Mouse (Mus musculus): ENCODE results near the gene Gm28308.

Gene Gm28308

DNA sequence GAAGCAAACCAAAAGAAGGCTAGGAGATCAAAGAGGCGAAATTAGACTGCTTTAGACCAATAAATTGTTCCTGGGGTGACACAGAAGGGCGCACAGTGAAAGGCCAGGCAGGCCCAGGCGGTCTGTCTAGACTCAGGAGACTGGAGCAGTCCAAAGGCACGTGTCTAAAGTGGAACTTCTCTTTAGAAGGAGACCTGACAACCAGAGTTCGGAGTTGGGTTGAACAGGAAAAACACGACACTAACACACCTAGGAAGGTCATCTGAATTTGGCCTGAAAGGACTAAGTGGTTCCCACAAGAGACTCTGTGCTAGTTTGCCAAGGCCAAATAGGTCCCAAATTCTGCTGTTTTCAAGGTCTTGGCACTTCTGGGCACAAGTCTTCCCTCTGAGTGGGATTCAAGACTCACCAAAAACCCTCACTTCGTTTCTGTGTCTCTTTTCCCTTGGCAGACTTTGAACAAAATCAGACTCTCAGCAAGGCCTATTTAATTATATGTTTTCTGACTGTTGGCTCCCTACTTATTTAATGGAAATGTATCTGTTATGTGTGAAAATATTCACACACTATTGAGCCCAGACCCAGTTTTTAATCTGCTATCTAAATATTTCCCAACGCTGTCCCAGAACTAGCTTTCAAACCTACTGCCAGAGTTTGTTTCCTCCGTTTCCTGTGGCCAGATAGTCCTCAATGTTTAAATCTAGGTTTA lies 6.2 kb upstream of the Gm28308 start:
- no peak for DNase-seq (ENCODE audit: low read depth, low spot score)

DNA sequence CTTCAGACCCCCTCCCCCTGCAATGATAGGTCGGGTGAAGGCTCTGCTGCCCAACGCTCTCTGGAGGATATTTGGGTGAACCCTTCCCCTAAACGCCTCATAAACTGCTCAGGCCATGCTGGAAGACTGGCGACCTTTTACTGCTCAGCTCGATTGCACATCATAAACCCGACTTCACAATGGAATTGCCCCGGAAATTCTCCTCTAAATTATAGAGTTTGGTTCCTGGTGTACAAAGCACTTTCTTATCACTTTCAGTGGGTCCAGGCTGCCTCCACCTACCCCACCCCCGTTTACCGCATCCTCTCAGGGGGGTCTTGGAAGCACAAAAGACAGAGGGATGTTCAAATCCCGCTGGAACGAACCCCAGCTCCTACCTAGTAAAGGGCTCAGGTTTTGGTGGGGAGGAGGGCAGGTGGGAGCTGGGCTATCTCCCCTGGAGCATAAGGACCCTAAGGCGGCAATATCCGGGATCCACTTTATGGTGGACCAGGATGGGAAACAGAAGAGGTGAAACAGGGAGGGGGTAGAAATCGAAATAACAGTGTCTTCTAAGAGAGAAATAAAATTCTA lies 5.6 kb upstream of the Gm28308 start:
- DNase-seq (ENCODE audit: low read depth, low spot score) = no peak

DNA sequence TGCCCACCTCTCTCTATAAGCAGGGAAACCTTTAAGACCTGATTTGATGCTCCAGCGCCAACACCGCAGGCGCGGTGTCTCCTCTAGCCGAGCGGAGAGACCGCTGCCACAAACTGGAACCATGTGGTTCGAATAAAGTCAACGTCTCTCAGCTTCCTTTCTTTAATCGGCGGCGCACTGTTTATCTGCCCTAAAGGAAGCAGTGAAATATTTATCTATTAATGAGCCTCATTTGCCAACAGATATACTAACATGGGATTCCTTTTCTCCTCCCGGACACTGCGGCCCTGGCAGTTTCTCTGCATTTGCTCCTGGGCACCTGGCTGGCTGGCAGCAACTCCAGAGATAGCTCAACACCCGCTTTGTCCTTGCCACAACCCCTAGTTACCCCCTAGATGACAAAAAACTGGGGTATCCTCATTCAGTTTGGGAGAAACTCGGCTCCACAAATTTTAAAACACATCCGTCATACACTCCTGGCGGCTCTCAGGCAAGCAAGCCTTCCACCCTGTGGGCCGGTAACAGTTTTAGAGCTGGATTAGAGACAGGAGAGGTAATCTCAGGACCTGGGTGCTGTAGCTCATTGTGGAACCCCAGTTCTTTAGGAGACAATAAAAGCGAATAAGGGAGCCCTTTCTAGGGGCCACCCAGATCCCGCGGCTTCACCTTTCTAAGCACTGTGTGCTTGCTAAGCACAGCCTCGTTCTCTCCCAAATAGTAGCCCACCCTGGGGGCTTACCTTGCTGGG lies 4.9 kb upstream of the Gm28308 start:
- no peak for DNase-seq (ENCODE audit: low read depth, low spot score)

DNA sequence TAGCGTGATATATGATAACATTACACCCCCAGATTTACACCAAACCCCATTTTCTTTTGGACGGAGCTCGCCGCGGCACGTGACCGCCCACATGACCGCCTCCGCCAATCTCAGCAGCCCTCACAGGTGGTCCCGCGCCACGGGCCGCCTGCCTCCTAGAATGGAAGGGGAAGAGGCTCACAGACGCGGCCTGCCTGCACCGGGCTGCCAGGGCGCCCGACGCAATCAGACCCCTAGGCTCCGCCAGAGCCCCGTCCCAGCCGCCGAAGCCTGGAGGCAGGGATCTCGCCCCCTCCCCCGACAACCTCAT lies 4.3 kb upstream of the Gm28308 start:
- peak; percentile 78 for DNase-seq (ENCODE audit: low read depth, low spot score)

DNA sequence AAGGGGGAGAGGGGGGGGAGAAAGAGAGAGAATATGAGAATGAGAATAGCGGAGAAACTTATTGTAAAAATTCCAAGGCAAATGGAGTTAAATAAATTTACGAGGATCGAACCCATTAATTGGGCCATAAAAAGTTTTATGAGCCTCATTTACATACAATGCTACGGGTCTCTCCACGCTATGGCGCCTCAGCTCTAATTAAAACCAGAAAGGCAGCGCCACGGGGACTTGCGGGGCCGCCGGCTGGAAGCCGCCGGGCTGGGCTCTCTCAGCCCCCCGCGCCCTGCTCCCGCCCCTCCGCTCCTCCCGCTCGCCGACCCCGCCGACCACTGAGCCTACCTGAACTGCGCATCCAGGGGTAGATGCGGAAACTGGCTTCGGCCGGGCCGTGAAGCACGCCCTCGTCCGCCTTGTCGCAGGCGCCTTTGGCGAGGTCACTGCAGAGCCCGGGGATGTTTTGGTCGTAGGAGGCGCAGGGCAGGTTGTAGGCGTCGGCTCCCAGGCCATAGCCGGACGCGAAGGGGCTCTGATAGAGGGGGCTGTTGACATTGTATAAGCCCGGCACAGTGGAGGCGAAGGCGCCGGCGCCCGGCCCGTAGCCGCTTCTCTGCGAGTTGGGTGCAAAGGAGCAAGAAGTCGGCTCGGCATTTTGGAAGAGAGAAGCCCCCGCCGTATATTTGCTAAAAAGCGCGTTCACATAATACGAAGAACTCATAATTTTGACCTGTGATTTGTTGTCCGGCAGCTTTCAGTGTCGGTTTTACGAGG lies 3.7 kb upstream of the Gm28308 start:
- DNase-seq (ENCODE audit: low read depth, low spot score) = peak; percentile 22

DNA sequence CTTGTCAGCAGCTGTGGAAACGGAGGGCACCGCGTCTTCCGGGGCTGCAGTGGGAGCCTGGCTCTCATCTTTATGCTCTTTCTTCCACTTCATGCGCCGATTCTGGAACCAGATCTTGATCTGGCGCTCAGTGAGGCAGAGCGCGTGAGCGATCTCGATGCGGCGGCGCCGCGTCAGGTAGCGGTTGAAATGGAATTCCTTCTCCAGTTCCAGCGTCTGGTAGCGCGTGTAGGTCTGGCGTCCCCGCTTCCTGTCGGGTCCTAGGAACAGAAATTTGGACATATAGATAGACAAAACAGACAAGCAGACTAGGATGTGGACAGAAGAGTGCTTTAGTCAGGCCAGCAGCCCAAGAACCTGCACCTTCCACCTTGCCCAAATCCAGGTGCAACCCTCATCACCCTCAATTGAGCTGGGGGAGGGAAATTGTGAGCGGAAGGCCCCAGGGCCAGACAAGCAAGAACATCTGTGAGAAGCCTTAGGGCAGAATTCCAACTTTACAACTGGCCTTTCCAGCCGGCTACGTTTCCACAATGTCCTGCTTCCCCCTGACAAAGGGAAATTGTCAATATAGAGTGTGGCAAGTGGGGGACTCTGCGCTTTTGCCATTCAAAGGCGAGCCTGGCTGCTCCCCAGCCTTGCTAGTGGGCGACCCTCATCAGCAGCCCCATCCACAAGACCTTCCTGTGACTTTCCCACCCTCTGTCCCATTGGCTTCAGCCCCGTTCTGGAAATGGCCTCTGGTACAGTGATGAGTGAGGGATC lies 2.8 kb upstream of the Gm28308 start:
- no peak for DNase-seq (ENCODE audit: low read depth, low spot score)

DNA sequence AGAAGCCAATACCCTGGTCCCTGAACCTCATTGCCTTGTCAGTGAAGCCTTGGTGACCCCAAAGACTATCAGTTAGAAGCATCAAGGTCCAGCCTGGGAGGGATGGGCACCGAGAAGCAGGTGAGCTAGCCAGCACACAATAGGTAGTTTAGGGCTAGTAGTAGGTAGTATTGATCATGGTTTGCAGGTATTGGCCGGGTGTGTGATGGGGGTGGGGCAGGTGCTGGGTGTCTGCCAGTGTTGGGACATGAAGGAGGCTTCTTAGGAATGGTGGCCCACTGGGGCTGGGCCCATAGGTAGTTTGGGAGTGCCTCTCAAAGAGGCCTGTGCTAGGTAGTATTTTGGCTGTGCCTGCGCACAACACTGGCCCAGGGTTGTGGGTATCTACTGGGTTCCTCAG lies 1.9 kb upstream of the Gm28308 start:
- DNase-seq (ENCODE audit: low read depth, low spot score) = no peak

DNA sequence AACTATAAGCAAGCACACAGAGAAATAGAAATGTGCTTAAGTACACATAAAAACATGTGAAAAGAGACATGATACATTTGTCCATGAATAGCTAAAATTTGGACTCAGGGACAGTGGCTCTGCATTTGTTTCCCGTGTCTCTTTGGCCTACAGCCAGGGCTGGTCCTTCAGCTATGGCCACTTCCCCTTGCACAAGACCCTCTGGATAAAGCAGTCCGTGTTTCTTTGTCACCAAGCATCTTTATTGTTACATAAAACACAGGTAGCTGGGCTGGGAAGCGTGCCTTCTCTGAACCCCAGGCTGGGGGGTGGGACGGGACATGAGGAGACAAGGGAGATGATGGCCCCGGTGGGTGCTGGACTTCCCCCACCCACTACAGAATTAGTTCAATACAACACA lies 1.1 kb upstream of the Gm28308 start:
- peak; percentile 35 for DNase-seq (ENCODE audit: low read depth, low spot score)

DNA sequence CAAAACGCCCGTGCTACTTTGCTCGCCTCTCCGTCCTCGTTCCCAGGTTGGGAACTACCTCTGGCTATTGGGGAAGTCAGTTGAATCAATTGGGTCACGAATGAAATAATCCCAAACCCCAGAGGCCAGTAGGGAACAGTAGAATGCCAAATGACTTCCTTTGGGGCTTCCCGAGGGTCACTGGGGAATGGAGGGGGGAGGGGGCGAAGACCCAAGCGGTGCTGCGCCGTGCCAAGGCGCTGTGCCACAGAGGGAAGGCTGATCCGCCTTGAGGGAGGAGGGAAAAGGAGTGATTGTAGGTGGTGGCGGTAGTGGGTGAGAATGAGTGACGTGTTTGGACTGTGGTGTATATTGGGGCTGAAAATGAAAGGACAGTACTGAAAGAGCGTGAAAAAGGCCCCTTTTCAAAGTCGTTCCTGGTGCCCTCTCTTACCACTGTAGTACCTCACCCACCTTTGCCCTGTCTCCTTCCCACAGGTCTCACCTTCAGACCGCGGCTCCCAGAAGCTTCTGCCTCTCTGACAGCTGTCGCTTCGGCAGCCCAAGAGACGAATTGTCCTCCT lies 502 bp downstream of the Gm28308 start:
- DNase-seq (ENCODE audit: low read depth, low spot score) = peak; percentile 80

DNA sequence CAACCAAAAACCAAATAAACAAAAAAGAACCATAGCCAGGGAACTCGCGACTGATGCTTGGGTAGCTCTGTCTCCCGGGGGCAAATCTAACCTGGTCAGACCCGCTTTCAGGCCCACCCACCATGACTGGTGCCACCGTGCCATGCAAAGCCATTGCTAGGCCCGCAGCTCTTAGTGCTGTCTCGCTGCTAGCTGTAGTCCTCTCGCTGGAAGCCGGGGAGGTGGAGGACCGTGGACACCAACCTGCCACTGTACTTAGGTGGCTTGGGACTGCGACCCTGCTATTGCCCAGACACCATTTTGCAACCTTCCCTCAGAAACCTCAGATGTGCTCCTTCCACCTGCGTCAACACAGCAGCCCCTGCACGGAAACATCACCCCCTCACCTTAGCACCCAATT lies 1.2 kb downstream of the Gm28308 start:
- peak; percentile 54 for DNase-seq (ENCODE audit: low read depth, low spot score)

DNA sequence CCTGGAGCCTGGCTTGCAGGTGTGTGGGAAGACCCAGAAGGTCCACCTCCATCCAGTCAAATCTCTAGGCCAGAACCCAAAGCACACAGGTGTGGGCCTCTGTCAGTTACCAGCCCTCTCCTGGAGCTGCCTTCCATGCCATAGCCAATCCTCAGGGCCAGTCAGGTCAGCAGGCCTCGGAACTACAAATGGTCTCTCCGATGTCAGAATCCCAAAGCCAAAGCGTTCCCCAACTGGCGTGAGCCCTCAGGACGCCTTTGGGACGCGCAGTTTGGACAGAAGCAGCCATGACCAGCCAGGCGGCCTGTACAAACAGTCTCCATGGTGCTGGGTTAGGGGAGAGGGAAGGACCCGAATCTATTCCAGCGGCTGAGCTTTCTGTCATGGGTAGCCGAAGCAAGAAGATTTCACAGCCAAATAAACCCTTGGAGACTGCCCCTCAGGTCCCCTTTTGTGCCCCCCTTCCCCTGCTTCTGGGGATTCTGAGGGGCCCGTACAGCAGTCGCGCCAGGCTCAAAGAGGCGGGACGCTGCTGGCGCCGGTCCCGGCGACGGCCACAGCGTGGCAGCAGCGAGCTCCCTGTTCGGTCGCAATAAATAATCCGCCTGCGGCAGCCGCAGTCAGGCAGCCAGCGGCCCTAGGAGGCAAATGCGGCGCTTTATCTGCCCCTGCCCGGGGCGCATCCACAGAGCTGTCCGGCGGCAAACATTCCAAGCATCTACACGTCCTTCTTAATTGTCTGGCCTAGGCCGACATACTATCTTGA lies 1.8 kb downstream of the Gm28308 start:
- peak; percentile 86 for DNase-seq (ENCODE audit: low read depth, low spot score)

DNA sequence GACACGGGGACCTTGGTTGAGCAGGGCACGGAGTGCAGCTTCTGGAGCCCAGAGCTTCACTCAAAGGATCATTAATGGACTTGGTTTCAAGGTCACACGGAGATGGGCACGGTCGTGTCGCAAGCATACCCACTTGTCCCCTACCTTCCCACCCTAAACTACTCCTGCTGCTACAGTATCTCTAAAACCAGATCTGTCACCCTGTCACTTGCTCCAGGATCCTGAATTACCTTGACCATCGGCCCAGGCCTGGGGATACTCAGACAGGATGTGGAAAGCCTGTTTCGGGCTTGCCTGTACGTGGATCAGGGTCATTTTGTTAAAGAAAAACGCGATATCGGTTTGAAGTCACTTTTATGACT lies 3.5 kb downstream of the Gm28308 start:
- DNase-seq (ENCODE audit: low read depth, low spot score) = no peak

DNA sequence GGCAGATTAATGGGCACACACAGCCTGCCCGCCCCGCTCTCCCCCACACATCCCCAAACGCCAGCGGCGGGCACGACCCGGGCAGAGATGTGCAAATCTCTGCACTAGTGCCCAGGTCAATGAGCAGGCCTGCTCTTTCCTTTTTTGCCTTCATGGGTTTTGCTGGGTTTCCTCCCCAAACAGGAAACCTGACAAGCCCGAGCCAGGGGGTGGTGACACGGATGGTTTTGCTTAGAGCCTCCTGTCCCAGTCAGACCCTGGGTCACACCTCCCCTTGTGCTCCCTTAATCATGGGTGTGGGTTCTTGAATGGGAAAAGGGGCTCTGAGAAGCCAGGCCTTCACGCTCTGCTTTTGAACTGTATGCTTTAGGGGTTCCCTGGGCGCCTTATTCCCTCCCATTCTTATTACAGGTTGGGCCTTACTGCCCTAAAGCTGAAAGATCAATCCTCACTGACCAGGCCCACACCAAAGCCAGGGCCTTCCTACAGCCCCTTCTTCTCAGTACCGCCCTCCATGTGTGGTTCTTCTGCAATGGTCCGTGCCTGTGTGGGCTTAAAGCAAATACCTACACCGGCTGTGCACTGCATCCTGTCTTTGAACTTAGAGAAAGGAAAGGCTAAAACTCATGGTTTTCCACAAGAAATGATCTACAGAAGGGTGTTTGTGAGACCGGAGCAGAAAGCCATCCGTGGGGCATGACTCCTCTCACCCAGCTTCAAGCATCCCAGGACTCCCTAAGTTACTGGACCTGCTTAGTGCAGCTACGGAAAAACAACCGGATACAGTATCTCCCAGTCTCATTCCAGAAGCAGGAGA lies 4.1 kb downstream of the Gm28308 start:
- no peak for DNase-seq (ENCODE audit: low read depth, low spot score)

DNA sequence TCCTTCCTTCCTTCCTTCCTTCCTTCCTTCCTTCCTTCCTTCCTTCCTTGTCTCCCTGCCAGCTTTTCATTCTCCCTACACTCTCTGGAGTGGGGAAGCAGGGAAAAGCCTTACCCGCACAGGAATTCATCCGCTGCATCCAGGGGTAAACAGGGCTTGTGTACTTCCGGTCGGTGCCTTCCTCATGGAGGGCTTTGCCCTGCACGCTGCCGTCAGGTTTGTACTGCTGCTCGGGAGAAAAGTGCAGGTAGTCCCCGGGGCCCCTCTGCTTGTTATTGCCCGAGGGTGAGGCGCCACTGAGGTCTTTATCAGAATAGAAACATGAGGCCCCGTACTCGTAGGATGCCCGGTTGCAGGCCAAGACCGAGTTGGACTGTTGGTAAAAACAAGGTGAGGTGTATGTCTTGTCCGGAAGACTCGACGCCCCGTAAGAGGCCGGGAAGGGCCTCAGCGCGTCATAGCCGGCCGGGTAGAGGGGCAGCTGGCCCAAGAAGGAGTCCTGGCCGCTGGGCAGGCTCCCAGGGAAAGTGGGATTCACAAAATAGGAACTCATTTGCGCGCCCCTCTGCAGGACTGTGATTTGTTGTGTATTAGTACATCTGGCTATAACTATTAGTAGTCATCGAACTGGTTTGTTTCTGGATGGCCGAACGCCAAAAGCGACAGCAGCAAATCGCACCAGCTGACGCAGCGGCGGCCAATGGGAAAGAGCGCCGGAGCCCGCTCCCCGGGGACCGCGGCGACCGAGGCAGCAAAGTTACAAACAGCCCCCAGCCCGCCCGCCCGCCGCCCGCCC lies 4.9 kb downstream of the Gm28308 start, which contains the start of gene Hoxa6:
Gene Hoxa6, minus strand, starts transcription at position 651 of the 796 bp plus-strand sequence.
- no peak for DNase-seq (ENCODE audit: low read depth, low spot score)

DNA sequence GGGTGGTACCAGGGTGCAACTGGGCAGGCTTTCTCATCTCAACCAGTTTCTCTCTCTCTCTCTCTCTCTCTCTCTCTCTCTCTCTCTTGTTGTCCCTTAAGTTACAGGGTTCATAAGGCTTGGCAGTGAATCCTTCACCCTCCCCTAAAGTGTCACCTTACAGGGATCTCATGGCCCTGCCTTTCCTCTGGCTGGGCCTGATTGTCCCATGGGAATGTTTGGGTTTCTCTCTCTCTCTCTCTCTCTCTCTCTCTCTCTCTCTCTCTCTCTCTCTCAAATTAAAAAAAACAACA lies 5.5 kb downstream of the Gm28308 start:
- no peak for DNase-seq (ENCODE audit: low read depth, low spot score)

DNA sequence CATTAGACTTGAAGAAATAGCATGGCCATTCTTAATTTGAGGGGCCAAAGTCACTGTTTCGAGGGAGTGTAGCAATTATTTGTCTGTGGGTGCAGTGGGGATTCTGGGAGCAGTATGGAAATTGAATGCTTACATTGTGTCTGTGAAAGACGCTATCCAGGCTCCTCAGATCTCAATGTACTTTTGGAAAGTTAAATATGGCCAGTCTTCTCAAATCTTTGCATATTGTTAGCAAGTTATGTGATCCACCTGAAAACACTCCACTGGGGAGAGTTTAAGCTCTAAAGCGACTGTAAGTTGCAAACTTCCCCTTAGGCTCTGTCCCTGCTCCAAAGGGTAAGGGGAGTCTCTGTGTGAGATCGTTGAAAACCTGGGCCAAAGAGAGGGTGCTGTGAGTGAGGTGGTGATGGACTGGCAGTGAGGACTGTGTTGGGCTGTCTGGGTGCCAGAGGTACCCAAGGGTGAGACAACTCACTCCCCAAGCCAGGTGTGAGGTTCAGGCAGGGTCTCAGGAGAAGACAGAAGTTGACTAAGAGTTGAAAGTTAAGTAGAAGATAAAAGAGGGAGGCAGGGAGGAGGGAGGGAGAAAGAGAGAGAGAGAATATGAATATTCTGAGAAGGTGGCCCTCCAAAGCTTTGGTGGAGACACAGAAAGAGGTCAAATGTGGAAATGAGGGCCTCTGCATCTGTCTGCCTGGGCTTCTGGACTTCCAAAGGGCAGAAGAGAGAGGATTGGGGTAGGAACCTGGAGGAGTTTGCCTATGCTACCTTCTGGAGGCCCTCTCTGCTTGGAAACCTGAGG lies 6.1 kb downstream of the Gm28308 start:
- DNase-seq (ENCODE audit: low read depth, low spot score) = no peak

DNA sequence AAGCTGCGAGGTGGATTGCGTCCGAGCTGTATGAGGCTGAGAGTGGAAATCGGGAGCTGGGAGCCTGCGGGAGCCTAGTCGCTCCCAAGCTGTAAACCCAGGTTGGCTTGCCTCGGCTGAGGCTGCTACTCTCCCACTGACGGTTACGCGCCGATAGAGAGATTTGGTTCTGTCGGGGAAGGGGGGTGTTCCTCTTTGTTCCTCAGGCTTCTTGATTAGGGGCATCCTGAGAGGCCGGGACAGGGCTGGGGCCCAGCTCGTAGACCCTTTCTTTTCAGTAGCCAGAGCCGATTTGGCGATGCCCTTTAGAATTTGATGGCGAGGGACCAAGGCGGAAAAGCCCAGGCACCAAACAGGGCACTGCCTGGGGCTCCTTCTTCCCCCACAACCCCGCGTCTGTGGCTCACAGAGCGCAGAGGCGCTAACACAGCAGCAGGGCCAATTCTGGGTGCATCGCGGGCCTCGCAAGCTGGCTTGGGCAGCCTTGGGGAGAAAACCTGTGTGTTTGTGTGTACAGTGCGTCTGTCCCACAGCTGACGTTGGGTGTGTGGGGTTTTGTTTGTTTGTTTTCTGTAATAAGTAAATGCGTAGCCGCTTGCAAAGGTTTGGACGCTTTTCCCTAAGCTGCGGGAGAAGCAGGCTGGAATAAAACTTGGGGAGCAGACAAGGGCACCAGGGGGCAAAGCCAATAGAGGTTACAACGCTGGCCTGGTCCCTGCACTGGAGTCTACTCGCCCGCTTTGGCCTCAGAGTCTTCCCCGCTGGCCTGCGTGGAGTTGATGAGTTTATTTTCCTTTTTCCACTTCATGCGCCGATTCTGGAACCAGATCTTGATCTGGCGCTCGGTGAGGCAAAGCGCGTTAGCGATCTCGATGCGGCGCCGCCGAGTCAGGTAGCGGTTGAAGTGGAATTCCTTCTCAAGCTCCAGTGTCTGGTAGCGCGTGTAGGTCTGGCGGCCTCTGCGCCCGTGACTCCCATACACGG lies 7.2 kb downstream of the Gm28308 start:
- no peak for DNase-seq (ENCODE audit: low read depth, low spot score)
